Mouse (Mus musculus): Measurements from ENCODE around the gene Gstz1. TPM values are rescaled to one million over a fixed set of nuclear protein-coding genes. Genes with fewer than 3 reads are reported as not detected.

Gstz1 gene
- total RNA-seq, 2 experiments from 2014 or later = 48.1 to 51.7 TPM

Other genes starting within 250 kb of the Gstz1 start
- 10 to 100 TPM; 71.2 to 72.2 TPM for gene Cipc, start 200.1 kb upstream of the Gstz1 start, total RNA-seq (2021)
- gene Zdhhc22, start 156.7 kb upstream of the Gstz1 start, total RNA-seq (2021) = 10 to 100 TPM; 46.0 to 56.9 TPM
- 10 to 100 TPM; 41.2 to 43.1 TPM for gene Tmem63c, start 125.8 kb upstream of the Gstz1 start, total RNA-seq (2021)
- 10 to 100 TPM in 1 of 2 experiments, 1 to 10 TPM in 1; 9.9 to 11.4 TPM for gene Ngb, start 44.6 kb upstream of the Gstz1 start, total RNA-seq (2021)
- gene Pomt2, start 803 bp downstream of the Gstz1 start, total RNA-seq (2021) = 10 to 100 TPM; 20.0 to 21.6 TPM
- 1 to 10 TPM; 3.4 to 3.6 TPM for gene Samd15, start 52.6 kb downstream of the Gstz1 start, total RNA-seq (2021)
- gene Tmed8, start 53.3 kb downstream of the Gstz1 start, total RNA-seq (2021) = 10 to 100 TPM; 28.0 to 28.5 TPM
- gene Noxred1, start 91.6 kb downstream of the Gstz1 start, total RNA-seq (2021) = 1 to 10 TPM in 1 of 2 experiments, under 1 TPM in 1; 0.85 to 2.1 TPM
- gene Vipas39, start 119.1 kb downstream of the Gstz1 start, total RNA-seq (2021) = 10 to 100 TPM; 55.8 to 58.7 TPM
- gene Ahsa1, start 119.3 kb downstream of the Gstz1 start, total RNA-seq (2021) = 100 to 1,000 TPM; 158 to 159 TPM
- under 1 TPM; 0.47 to 0.48 TPM for gene Ism2, start 152.5 kb downstream of the Gstz1 start, total RNA-seq (2021)
- gene Sptlc2, start 241.2 kb downstream of the Gstz1 start, total RNA-seq (2021) = 10 to 100 TPM; 43.8 to 49.1 TPM